Mouse (Mus musculus): ENCODE results near the gene Rnf207. TPM values are rescaled to one million over a fixed set of nuclear protein-coding genes. Genes with fewer than 3 reads are reported as not detected.

Gene Rnf207
- polyA plus RNA-seq, 1 experiment: 2.1 TPM

GRCm38 (mm10) chr4:152326543-152326942, 7.8 kb upstream of the Rnf207 start:
- Histone ChIP-seq H3K4me1 (ENCODE audit: control insufficient read depth, insufficient read depth, insufficient read length, low read length) (peaks cover 5% of the 10 kb centered on the region; the same call in 1 of the 2 replicates), H3K27me3 (ENCODE audit: control insufficient read depth, insufficient read depth, low read length) (no peaks in the 10 kb centered on the region), H3K36me3 (ENCODE audit: control insufficient read depth, insufficient read depth, low read length) (peaks cover 30% of the 10 kb centered on the region), H3K4me3 (ENCODE audit: low read depth, low read length) (peak overlapping the region; percentile 84), H3K27ac (ENCODE audit: insufficient read depth, low read depth, low read length) (no peak overlapping the region)
- TF ChIP-seq POLR2A (IDR thresholded peaks at IDR 0.05; ENCODE audit: low read depth, low read length): no peak
- no peak for TF ChIP-seq CTCF (IDR thresholded peaks at IDR 0.05; ENCODE audit: extremely low read depth, insufficient read length, insufficient replicate concordance, low read depth, low read length)
- WGBS: 2% methylated on average over 11 of the region's 11 CpGs

GRCm38 (mm10) chr4:152325574-152326411, 7.0 kb upstream of the Rnf207 start, which contains the start of gene Rpl22:
Gene Rpl22, plus strand, starts transcription at chr4:152325742.
- Histone ChIP-seq H3K4me3 (ENCODE audit: low read depth, low read length) (peak within 1 kb of the TSS; percentile 84), H3K36me3 (ENCODE audit: control insufficient read depth, insufficient read depth, low read length) (peaks cover 22% of the 10 kb centered on the region), H3K4me1 (ENCODE audit: control insufficient read depth, insufficient read depth, insufficient read length, low read length) (peaks cover 5% of the 10 kb centered on the region; the same call in 1 of the 2 replicates), H3K27me3 (ENCODE audit: control insufficient read depth, insufficient read depth, low read length) (no peaks in the 10 kb centered on the region), H3K27ac (ENCODE audit: insufficient read depth, low read depth, low read length) (no peak within 1 kb of the TSS)
- TF ChIP-seq POLR2A (IDR thresholded peaks at IDR 0.05; ENCODE audit: low read depth, low read length) (0 out of 2 replicates have a peak, but pooled peaks have one; percentile 40), CTCF (IDR thresholded peaks at IDR 0.05; ENCODE audit: extremely low read depth, insufficient read length, insufficient replicate concordance, low read depth, low read length) (peak; percentile 34; the same call in 1 of the 2 replicates)
- under 1% methylated on average over 70 of the region's 70 CpGs for WGBS

GRCm38 (mm10) chr4:152324641-152325562, 6.1 kb upstream of the Rnf207 start:
- no peak overlapping the region for H3K27ac ChIP-seq (ENCODE audit: insufficient read depth, low read depth, low read length)
- peaks cover 16% of the 10 kb centered on the region for H3K36me3 ChIP-seq (ENCODE audit: control insufficient read depth, insufficient read depth, low read length)
- H3K4me3 ChIP-seq (ENCODE audit: low read depth, low read length): peak overlapping the region; percentile 56
- 46% methylated on average over 16 of the region's 16 CpGs for WGBS
- TF ChIP-seq CTCF (IDR thresholded peaks at IDR 0.05; ENCODE audit: extremely low read depth, insufficient read length, insufficient replicate concordance, low read depth, low read length): no peak
- no peak for TF ChIP-seq POLR2A (IDR thresholded peaks at IDR 0.05; ENCODE audit: low read depth, low read length)
- H3K4me1 ChIP-seq (ENCODE audit: control insufficient read depth, insufficient read depth, insufficient read length, low read length): peaks cover 5% of the 10 kb centered on the region; the same call in 1 of the 2 replicates
- H3K27me3 ChIP-seq (ENCODE audit: control insufficient read depth, insufficient read depth, low read length): no peaks in the 10 kb centered on the region

- H3K27ac ChIP-seq (ENCODE audit: insufficient read depth, low read depth, low read length): no peak overlapping the region
- no peak for TF ChIP-seq POLR2A (IDR thresholded peaks at IDR 0.05; ENCODE audit: low read depth, low read length)
- no peak for TF ChIP-seq CTCF (IDR thresholded peaks at IDR 0.05; ENCODE audit: extremely low read depth, insufficient read length, insufficient replicate concordance, low read depth, low read length)
- H3K36me3 ChIP-seq (ENCODE audit: control insufficient read depth, insufficient read depth, low read length): no peaks in the 10 kb centered on the region
- 51% methylated on average over 5 of the region's 5 CpGs for WGBS
- H3K4me3 ChIP-seq (ENCODE audit: low read depth, low read length): no peak overlapping the region
- peaks cover 5% of the 10 kb centered on the region; the same call in 1 of the 2 replicates for H3K4me1 ChIP-seq (ENCODE audit: control insufficient read depth, insufficient read depth, insufficient read length, low read length)
- peaks cover 5% of the 10 kb centered on the region; the same call in 1 of the 2 replicates for H3K27me3 ChIP-seq (ENCODE audit: control insufficient read depth, insufficient read depth, low read length)
Measured at GRCm38 (mm10) chr4:152321464-152321863, 2.7 kb upstream of the Rnf207 start.

GRCm38 (mm10) chr4:152317631-152318033, 1.2 kb downstream of the Rnf207 start:
- H3K4me1 ChIP-seq (ENCODE audit: control insufficient read depth, insufficient read depth, insufficient read length, low read length): peaks cover 8% of the 10 kb centered on the region
- peaks cover 40% of the 10 kb centered on the region for H3K27me3 ChIP-seq (ENCODE audit: control insufficient read depth, insufficient read depth, low read length)
- no peak for TF ChIP-seq CTCF (IDR thresholded peaks at IDR 0.05; ENCODE audit: extremely low read depth, insufficient read length, insufficient replicate concordance, low read depth, low read length)
- no peak for TF ChIP-seq POLR2A (IDR thresholded peaks at IDR 0.05; ENCODE audit: low read depth, low read length)
- no peaks in the 10 kb centered on the region for H3K36me3 ChIP-seq (ENCODE audit: control insufficient read depth, insufficient read depth, low read length)
- WGBS: 64% methylated on average over 6 of the region's 6 CpGs
- H3K27ac ChIP-seq (ENCODE audit: insufficient read depth, low read depth, low read length): no peak overlapping the region
- H3K4me3 ChIP-seq (ENCODE audit: low read depth, low read length): no peak overlapping the region

- H3K4me3 ChIP-seq (ENCODE audit: low read depth, low read length): no peak overlapping the region
- 3% methylated on average over 43 of the region's 43 CpGs for WGBS
- no peaks in the 10 kb centered on the region for H3K36me3 ChIP-seq (ENCODE audit: control insufficient read depth, insufficient read depth, low read length)
- no peak overlapping the region for H3K27ac ChIP-seq (ENCODE audit: insufficient read depth, low read depth, low read length)
- no peak for TF ChIP-seq CTCF (IDR thresholded peaks at IDR 0.05; ENCODE audit: extremely low read depth, insufficient read length, insufficient replicate concordance, low read depth, low read length)
- TF ChIP-seq POLR2A (IDR thresholded peaks at IDR 0.05; ENCODE audit: low read depth, low read length): no peak
- peaks cover 14% of the 10 kb centered on the region for H3K4me1 ChIP-seq (ENCODE audit: control insufficient read depth, insufficient read depth, insufficient read length, low read length)
- H3K27me3 ChIP-seq (ENCODE audit: control insufficient read depth, insufficient read depth, low read length): peaks cover 44% of the 10 kb centered on the region
Measured at GRCm38 (mm10) chr4:152315498-152316213, 3.1 kb downstream of the Rnf207 start.
